Mouse (Mus musculus): ENCODE measurements around the gene Pmepa1. TPM values are rescaled to one million over a fixed set of nuclear protein-coding genes. Genes with fewer than 3 reads are reported as not detected.

Pmepa1 gene
- polyA plus RNA-seq, 1 experiment, result 5.3 TPM

DNA sequence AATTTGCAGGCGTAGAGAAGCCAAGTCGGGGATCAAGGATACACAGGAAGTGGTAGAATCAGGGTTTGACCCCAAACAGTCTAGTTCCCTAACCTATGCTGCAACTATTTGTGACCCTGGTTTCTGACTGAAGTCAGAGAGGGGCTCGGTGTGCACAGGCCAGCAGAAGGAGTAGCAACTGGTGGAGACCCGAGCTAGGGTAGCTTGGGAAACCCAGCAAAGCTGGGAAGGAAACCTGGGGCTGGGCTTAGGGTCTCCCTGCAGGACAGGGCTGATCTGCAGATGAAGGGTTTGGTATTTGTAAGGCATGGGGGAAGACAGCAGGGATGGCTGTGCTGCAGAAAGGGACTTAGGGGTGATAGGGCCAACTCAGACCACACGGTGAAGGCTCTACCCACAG is 98.9 kb downstream of the Pmepa1 start:
- peaks cover 16% of the 10 kb centered on the region for H3K4me1 ChIP-seq
- peaks cover 17% of the 10 kb centered on the region for H3K9me3 ChIP-seq
- no peak overlapping the region for H3K4me3 ChIP-seq (replicated peaks)
- H3K36me3 ChIP-seq (replicated peaks; ENCODE audit: low read length), result no peaks in the 10 kb centered on the region
- TF ChIP-seq FLI1 (IDR thresholded peaks at IDR 0.05; ENCODE audit: low read length) (no peak), GATA1 (IDR thresholded peaks at IDR 0.05; ENCODE audit: borderline replicate concordance, low read length) (no peak)
- H3K27me3 ChIP-seq (replicated peaks), result peaks cover 32% of the 10 kb centered on the region

GRCm38 (mm10) chr2:173175703-173176102 is 100.6 kb downstream of the Pmepa1 start:
- no peak for TF ChIP-seq GATA1 (IDR thresholded peaks at IDR 0.05; ENCODE audit: borderline replicate concordance, low read length)
- no peak for TF ChIP-seq FLI1 (IDR thresholded peaks at IDR 0.05; ENCODE audit: low read length)
- Histone ChIP-seq H3K4me1 (peaks cover 29% of the 10 kb centered on the region), H3K36me3 (replicated peaks; ENCODE audit: low read length) (no peaks in the 10 kb centered on the region), H3K27me3 (replicated peaks) (peaks cover 43% of the 10 kb centered on the region), H3K4me3 (replicated peaks) (no peak overlapping the region), H3K9me3 (peaks cover 20% of the 10 kb centered on the region)

DNA sequence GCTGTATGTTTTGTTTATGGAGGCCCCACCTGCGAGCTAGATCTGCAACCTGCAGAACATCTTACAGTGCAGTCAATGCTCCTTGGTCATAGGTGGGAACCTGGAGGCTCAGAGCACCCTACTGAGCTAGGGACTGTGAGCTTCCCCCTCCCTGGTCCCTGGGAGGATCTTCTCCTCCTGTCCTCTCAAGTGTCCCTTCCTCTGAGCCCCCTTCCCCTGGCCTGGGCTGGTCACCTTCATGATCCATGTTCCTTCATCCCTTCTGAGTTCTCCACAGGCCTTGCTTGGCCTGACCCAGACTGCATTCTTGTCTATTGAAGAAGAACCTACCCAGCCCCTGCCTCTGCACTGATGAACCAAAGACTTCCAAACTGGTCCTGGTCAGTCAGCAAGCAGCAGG is 101.8 kb downstream of the Pmepa1 start:
- H3K4me3 ChIP-seq (replicated peaks), result no peak overlapping the region
- H3K27me3 ChIP-seq (replicated peaks), result peaks cover 51% of the 10 kb centered on the region
- H3K4me1 ChIP-seq, result peaks cover 29% of the 10 kb centered on the region
- H3K9me3 ChIP-seq, result peaks cover 20% of the 10 kb centered on the region
- H3K36me3 ChIP-seq (replicated peaks; ENCODE audit: low read length), result no peaks in the 10 kb centered on the region
- TF ChIP-seq FLI1 (IDR thresholded peaks at IDR 0.05; ENCODE audit: low read length), result no peak
- no peak for TF ChIP-seq GATA1 (IDR thresholded peaks at IDR 0.05; ENCODE audit: borderline replicate concordance, low read length)

Other genes starting within 250 kb of the Pmepa1 start
- gene Ctcfl, start 157.0 kb downstream of the Pmepa1 start, polyA plus RNA-seq (2012; ENCODE audit: insufficient read depth, low replicate concordance), result not detected in 2 replicates
- not detected in 2 replicates for gene Pck1, start 123.5 kb downstream of the Pmepa1 start, polyA plus RNA-seq (2012; ENCODE audit: insufficient read depth, low replicate concordance)
- 2.8 TPM in 1 of 2 replicates, not detected in the other for gene Zbp1, start 57.6 kb downstream of the Pmepa1 start, polyA plus RNA-seq (2012; ENCODE audit: insufficient read depth, low replicate concordance)
- not detected in 2 replicates for gene 1700021F07Rik, start 246.1 kb upstream of the Pmepa1 start, polyA plus RNA-seq (2012; ENCODE audit: insufficient read depth, low replicate concordance)